Mouse (Mus musculus) kidney, postnatal 4 days (tissue): Measurements from ENCODE around the gene Tbc1d24.

Experiments used
- DNase-seq, 2 experiments: peaks; one replicate each; pipeline ENCODE4 v3.0.0; 2021; ENCODE audit warnings: mixed read lengths in 2 of 2

The Tbc1d24 gene

DNA sequence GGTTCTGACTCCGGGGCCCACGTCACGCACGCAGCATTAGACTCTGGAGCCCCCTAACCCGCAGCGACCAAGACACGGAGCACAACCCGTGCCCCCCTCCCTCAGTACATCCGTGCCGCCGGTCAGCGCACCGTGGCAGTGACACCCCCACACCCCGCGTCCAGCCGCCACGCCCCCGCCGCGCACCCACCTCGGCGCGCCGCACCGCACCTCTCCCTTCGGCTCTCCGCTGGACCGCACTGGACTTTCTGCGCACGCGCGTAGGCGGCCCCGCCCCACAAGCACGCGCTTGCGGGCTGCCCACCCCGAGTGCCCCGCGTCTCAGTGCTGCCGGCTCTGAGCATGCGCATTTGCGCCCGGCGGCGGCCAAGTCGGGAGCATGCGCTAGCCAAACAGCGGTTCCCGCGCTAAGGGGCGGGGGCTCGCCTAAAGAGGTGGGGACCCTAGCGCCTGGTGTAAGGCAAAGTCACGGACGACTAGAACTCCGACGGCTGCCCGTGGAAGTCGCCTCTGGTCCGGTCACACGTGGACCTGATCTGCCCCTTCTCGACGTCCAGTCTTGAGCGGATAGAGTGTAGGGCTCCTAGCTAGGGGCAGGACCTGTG is at the start of gene Tbc1d24:
Tbc1d24 (minus strand) TSS at position 279 of the 605 bp plus-strand sequence.
- peak; percentile 95 to 96 for DNase-seq

DNA sequence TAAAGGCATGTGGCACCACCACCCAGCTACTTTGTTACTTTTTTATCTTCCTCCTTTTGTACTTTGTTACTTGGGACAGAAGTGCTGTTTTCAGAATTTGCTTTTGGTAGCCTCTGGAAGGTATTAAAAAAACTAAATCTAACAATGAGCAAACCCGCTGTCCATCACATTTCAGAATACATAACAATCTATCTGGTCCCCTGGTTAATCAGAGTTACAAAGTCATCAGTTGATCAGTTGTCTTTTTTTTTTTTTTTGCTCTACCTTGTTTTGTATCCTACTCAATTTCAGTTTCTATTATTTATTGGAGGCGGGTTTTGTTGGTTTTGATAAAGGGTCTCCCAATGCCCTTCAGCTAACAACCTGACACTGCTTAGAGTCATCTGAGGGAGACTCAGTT is 47.0 kb upstream of the Tbc1d24 start:
- no peak for DNase-seq

DNA sequence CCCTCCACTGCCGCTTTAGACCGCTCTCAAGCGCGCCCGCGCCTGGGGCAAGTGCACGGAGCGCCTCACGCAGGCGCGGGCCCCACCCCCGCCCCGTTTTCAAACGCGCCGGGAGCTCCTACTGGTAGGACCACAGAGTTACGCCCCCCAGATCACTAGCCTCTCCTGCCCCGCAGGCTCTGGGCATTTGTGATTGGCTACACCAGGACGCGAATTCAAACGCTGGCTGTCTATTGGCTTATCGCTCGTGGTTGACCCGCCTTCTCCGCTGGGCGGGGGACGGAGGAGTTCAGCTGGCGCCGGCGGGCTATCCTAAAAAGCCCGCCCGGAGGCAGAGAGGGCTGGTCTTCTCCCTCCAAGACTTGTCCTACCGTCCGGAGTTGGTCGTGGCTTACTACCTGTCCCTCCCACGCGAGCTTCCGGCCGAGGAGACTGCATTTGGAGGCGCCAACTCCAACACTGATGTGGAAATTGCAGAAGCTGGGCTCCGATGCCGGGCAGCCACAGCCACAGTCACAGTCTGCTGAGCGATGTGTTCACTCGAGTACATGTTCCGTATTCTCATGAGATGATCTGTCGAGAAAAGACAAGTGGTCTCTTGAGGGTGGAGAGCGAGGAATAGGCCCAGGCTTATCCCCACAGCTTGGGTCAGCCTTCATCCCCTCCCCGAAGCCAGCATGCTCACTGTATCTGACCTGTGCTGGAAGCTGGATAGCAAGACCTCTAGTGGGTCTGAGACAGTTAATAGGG is 46.1 kb upstream of the Tbc1d24 start, which contains the start of gene Ccnf:
Ccnf (minus strand) TSS at position 165 of the 750 bp plus-strand sequence.
- peak; percentile 94 to 97 for DNase-seq

DNA sequence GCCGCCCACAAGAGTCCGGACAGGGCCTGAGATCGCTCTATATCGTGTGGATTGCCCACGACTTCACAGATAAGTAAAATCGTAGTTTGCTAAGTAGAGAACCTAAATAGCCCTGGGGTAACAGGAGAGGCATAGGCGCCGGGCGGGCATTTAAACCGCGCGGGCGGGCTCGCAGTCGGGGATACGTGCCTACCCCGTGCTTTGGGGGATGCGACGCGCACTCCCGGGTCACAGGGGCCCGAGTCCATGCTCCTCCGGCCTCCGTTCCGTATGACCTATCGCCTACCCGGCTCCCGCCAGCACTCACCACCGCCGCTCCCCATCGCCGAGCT is 45.6 kb upstream of the Tbc1d24 start:
- DNase-seq = no peak

DNA sequence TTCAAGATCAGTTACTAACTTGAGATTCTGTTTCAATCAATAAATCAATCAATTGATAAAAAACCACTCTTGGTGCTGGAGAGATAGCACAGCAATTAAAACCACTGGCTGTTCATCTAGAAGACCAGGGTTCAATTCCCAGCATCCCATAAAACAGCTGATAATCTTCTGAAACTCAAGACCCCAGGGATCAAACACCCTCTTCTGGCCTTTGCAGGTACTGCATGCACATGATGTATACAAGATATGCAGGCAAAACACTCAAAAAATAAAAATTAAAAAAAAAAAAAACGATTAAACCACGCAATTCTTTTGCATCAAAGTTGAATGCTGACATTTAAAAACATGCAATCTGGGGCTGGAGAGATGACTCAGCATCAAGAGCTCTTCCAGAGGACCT is 43.3 kb upstream of the Tbc1d24 start:
- peak; percentile 14 to 21 for DNase-seq

DNA sequence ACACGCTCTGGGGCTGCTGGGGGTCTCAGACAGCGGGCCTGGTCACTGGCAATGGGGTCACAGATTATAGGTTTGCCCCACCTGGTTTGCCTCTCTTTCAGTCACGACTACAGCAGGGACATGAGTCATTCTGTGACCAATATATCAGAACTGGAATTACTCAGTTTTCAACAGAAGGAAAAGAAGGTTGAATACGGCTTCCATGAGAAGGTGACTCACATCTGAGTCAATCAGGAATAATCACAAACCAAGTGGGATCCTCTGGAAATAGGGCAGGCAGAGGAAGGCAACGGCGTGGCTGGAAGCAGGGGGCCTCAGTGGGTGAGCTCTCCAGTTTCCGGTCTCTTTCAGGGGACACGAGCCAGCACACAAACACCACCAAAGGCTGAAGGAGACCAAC is 38.7 kb upstream of the Tbc1d24 start:
- no peak for DNase-seq

DNA sequence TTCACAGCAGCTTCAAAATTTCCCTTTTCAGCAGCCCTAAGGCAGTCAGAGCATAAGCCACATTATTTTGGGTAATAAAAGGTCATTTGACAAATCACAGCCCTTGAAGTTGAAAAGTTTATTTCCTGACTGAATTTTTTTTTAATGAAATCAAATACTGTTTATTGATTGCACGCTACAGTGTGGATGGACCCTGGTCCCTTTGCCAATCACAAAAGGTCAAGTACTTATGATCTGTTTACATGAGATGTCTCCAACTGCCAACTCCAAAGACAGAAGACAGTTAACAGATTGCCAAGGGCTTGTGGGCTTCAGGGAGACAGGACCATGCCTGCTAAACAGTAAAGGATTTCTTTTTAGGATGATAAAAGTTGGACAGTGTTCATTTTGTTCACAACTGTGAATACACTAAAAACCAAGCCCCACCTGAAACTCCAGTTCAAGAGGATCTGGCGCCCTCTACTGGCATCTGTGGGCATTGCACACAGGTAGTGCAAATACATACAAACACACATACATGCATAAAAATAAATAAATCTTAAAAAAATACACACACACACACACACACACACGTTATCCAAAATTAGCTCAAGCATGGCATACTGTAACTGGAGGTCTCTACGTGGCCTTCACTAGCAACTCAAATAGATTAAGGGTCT is 38.1 kb upstream of the Tbc1d24 start:
- DNase-seq = peak; percentile 71 to 72

DNA sequence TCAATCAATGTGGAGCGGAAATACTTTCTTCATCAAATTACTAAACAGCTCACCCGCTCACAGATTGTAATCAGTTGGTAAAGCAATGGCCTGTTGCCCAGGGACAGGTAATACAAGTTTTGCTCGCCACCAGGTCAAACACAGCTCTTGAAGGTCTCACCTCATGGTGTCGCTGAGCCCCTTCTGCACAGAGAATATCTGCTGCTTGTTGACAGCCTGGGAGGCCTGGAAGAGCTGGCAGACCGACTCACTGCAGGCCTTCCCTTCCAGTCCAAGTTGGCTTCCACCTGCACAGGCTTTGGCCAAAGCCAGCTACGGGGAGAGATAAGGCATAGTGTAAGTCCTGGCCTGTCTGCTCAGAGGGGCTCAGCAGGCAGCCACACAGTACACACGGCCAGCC is 31.6 kb upstream of the Tbc1d24 start:
- DNase-seq = no peak

DNA sequence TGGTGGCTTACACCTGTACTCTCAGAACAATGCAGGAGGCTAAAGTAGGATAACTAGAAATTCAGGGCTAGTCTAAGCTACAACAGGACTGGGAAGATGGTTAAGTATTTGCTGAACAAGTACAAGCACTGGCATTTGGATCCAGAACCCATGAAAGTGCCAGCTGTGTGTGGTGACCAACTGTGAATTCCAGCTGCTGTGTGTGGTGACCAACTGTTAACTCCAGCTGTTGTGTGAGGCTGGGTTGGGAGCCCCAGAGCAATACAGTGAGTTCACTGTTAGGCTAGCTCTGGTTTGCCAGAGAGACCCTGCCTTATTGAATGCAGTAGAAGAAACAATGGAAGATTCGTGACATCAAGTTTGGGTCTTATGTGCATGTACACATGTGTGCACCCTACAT is 31.1 kb upstream of the Tbc1d24 start:
- DNase-seq = no peak

DNA sequence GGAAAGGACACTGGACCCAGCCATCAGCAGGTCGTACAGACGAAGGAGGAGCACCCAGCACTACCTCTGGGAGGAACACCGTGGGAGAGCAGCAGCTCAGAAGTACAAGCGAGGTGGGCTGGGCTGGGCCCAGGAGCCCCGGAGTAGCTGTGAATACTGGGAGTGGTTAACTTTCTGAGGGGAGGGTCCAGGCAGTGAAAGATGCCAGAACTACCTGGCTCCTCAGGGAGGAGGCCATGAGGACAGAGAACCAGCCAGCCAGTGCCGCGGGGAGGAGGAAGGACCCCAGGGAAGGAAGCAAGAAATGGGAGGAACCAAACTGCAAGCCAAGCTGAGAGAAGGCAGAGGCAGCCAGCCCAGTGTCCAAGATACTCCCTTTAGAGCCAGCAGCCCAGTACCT is 22.6 kb upstream of the Tbc1d24 start:
- no peak for DNase-seq

DNA sequence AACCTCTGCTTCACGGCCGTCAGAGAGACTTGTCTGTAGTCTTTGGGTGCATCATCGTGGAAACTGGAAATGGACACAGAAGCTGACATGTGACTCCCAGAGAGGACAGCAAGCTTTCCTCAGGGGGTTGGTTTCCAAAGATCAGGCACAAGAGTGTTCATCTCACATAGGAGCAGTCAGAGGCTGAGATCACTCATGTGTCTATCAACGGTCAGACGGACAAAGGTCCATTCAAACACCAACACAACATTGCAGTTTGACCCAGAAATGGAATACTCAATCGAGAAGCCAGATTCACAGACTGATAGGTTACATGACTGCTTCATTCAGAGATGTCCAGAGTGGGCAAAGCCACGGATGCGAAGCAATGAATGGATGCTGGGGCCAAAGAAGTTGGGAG is 21.4 kb upstream of the Tbc1d24 start:
- no peak for DNase-seq

DNA sequence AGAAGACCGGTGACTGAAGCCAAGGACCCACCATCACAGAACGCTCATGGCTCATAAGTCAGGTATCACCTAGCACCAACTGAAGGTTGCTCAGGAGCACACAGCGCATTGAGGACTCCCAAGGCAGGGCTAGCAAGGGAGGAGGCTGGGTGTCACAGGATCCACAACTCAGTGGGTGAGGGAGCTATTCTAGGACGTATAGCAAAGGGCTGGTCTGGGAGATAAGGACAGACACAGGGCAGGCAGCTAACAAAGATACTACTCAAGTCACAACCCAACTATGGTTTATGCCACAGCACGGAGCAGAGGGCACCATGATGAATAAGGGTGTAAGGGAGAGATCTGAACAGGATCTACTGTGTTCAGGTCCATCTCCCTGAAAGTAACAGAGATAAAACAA is 20.5 kb upstream of the Tbc1d24 start:
- no peak for DNase-seq

DNA sequence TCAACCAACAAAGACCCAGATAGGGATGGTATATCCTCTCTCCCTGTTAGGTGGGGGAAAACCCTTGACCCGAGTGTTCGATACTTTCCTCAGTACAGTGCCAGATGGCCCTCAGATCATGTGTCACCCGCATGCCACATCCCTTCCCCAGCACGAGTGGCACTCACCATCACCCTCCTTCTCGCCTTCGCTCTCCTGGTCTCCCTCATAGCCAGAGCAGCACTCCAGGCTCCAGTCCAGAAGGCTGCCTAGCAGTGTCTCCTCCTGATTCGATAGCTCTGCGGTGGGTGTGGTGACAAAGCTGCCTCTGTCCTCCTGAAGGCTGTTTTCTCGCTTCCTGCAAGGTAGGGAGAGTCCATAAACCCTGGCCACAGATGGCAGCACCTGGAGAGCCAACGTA is 19.4 kb upstream of the Tbc1d24 start:
- DNase-seq = no peak

DNA sequence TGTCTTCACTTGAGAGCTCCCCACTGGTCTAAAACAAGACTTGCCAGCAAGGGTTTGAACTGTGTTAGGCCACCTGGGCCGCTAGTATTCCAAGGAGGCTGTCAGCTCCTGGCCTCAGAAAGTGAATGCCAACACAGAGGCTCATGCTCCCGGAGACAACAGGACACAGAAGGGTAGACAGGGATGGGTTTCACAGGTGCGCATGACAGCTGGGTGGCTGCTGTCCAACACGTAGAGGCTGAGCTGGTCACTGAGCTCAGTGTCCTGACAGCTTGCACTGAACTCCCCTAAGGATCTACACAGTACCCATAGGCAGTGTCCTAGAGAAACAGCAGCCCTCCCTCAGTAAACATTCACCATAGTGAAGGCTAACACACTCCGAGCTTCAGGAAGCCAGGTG is 18.2 kb upstream of the Tbc1d24 start:
- DNase-seq = no peak

DNA sequence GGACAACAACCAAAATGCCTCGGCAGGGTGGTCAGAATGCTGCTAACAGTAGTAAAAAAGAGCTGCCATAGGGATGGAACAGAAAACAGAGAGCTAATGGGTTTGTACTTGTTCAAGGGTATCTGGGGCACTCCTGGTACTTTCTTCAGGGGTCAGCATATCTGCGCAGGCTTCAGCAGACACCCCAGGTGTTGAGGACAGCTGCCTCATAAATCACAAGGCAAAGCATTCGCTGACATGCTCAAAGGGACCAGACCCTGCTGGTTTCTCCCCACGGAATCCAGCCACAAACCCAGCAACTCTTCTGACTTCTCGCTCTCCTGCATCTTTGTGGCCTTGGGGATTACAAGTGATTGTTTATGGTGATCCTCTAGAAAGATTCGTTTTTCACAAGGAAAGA is 17.3 kb upstream of the Tbc1d24 start:
- no peak for DNase-seq

DNA sequence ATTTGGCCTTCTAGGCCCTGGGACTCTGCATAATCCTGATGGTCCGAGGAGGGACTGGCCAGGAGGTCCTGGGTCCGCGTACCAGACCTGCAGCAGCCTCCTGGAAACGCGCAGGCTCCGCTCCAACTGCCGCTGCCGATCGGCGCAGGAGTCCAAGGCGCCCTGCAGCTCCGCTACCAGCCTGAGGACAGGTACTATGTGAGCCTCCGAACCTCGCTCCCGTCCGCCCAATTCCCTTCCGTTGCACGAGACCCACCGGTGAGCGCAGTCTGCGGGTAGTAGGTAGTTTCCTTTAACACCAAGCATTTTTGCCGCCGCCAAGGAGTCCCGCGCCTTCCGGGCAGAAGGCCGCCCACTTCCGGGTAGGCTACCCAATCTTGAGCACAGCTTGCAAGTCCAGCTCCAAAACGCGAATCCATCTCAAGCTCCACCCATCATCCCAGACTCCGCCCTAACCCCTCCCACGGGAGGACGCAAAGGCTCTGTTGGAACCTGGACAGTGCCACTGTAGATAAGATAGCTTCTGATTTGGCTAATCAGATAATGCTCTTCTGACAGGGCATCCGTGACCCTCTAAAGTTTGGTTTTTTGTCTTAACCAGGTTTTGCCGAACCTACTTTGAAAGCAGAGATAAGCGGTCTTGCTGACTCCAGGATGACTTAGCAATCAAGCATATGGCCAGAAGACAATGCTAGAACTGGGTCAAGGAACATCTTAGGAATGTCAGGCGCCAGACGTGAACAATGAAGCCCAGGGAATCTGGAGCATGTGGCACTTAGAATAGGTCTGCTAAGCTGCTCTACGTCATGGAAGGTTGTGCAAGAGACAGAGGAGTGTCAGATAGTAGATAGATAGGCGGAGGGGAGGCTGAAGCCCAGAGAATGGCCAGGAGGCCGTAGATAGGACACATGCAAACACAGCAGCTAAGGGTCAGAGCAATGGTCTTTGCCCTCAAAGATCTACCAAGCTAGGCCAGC is 15.4 kb upstream of the Tbc1d24 start, which contains the start of gene Tedc2:
Tedc2 (minus strand) TSS at position 417 of the 977 bp plus-strand sequence.
- DNase-seq = peak; percentile 95

DNA sequence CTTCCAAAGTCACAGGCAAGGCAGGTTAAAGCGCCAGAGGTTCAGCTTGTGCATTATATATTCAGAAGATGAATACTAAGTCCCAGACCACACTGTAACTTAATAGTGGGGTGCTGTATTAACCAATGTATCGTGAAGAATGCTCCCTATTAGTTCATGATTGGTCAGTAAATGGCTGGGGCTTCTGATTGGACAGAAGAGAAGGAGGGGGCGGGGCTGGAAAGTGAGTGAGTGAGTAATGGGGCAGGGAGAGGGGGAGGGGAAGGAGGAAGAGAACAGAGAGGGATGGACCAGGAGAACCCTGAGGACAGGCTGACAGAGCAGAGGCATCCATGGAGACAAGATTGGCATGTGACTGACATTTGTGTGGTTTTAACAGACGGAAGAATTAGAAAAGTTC is 11.5 kb upstream of the Tbc1d24 start:
- peak; percentile 37 to 54 for DNase-seq

DNA sequence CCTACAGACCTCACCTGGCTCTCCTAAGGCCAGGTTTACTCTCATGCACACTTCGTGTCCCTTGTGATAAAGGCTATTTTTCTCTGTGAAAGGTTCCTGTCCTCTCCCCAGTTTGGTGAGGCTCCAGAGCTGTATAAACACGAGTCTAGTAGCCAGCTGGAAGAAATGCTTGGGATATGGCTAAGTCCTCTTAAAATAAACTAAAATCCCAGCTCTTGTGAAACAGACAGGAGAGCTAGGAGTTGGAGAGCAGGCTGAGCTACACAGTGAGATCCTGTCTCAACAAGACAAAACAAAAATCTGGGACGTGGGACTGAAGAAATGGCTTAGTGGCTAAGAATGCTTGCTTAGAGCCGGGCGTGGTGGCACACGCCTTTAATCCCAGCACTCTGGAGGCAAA is 7.8 kb upstream of the Tbc1d24 start:
- no peak for DNase-seq

DNA sequence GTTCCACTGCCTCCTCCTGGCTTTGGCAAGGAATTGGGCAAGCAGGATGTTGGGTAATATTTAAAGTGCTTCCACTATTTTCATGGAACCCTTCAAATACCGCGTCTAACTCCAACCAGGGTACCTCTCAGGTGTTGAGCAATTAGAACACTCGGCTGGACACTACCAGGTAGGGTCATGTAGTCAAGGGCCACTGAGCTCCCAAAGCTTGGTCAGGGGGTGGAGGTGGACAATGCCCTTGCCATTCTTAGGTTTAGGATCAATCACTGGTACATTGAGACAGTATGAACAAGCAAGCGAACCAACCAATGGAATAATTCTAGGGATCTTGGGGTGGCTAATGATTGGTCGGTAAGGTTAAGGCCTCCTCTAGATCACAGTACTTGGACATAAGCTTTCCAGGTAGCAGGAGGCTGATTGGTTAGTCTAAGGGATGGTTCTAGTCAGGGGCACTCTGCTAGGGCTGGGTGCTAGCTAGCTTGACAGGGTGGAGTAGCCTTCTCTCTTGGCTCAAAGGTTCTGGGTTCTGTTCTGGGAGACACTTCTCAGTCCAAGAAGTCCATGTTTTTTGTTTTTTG is 7.2 kb upstream of the Tbc1d24 start:
- DNase-seq = no peak

DNA sequence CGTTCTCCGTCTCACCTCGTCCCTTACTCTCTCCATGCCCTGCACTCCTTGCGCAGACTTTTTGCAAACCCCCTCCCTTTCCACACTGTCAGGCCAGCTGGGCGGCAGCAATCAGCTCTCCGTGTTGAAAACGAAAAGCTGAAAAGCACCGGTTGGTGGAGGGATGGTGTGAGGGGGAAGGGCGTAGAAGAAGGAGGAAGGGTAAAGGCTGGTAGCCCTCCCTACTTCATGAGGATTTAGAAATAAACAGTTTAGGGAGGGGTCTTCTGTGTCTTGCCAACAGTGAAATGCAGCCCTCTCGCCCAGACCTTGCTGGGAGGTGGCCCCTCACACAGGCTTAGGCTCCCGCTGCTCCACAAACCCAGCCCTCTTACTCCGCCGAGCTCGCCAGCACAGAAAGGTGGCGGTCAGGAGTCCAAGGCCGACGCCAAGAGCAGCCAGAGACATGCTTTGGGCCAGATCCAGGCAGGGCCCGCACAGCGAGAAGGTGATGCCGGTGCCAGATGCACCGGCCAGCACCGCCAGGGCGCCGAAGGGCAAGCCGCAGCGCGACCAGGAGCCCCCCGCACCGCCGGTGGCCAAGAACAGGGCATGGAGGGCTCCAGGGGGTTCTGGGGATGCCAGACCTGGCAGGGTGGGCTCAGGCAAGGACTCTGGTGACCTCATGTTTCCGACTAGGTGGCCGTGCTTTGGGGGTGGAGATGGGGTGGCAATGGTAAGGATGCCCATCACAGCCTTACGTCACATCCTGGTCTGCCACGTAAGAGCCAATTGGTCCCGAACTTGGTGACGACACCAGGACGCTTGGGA is 6.5 kb upstream of the Tbc1d24 start:
- DNase-seq = peak; percentile 61 to 72

DNA sequence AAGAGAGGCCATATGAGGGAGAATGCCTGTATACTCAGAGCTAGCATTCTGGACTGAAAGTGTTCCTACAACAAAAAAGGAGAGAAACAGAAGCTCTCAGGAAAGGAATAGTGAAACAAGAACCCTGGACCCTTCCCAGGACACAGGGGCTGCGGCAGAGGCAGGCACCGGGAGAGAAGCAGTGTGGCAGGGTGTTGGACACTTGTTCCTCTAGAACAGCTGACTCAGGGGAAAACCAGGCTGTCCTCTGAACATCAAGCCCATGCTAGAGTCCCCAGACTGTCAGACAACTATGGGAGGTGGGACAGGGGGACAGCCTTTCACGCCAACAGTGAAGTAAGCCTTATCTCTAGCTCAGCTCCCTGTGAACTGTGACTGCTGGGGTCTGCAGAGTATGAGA is 5.2 kb upstream of the Tbc1d24 start:
- DNase-seq = no peak

DNA sequence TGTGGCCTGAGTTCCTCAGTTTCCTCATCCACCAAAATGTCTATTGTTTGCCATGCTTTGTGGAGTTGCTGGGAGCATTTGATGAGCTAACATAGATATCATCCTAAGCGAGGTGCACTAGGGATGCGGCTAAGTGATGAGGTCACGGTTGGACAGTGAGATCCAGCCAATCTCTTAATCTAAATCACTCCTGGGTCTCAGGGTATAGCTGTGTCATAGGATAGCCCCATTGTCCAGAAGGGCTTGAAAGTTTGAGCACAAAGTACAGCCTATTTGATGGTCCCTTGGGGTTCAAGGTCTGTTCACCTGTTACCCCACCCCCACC is 4.5 kb upstream of the Tbc1d24 start:
- DNase-seq = no peak
